ENCODE assay signal across 10 mouse cellular contexts in genomic region chr13:108317414-108317813, GRCm38 (mm10). TPM values are rescaled to one million over a fixed set of nuclear protein-coding genes. Genes with fewer than 3 reads are reported as not detected.
A peak's percentile ranks its signal among the peaks of the same experiment; 100 is the strongest.
DNase-seq lines count a peak whose midpoint lies in the region; ATAC-seq and TF ChIP-seq lines count a peak whose summit lies in the region.
"Had no signal": no experiment of that assay in that cellular context is flagged by ENCODE, and none has a peak within 500 bp of the region (broad histone marks: within the 10 kb centered on the region; RNA-seq: fewer than 3 reads in every experiment).

No protein-coding gene starts in this region.

- peaks cover 4% of the 10 kb centered on the region; the same call in 1 of the 2 replicates for H3K4me1 ChIP-seq in kidney, embryonic 14.5 days (ENCODE audit: control insufficient read depth, insufficient read depth, low read length)
- H3K4me1 ChIP-seq in bone marrow, adult 2 months (ENCODE audit: control insufficient read depth, insufficient read depth, low read length): peaks cover 4% of the 10 kb centered on the region
- H3K4me1 ChIP-seq in embryonic facial prominence, embryonic 15.5 days: peaks cover 16% of the 10 kb centered on the region; the same call in 1 of the 2 replicates
- peaks cover 14% of the 10 kb centered on the region for H3K4me1 ChIP-seq in limb, embryonic 15.5 days

- no peak for TF ChIP-seq CTCF in bone marrow, adult 2 months (IDR thresholded peaks at IDR 0.05; ENCODE audit: control insufficient read depth, insufficient read depth, low read length)

- H3K9ac ChIP-seq in kidney, embryonic 14.5 days (ENCODE audit: low read depth, low read length): no peak overlapping the region
- H3K9ac ChIP-seq in embryonic facial prominence, embryonic 15.5 days: no peak overlapping the region
- H3K9ac ChIP-seq in limb, embryonic 15.5 days: no peak overlapping the region

- ATAC-seq in kidney, embryonic 14.5 days (ENCODE audit: low FRiP score, low TSS enrichment): no peak
- no peak for ATAC-seq in embryonic facial prominence, embryonic 15.5 days (ENCODE audit: insufficient number of reproducible peaks, low FRiP score, low TSS enrichment, low read depth)
- no peak for ATAC-seq in limb, embryonic 15.5 days (ENCODE audit: insufficient number of reproducible peaks, low FRiP score, low TSS enrichment, low read depth)

- no peak for DNase-seq in kidney, adult 9 months
- DNase-seq in urinary bladder, postnatal 14 days (ENCODE audit: low spot score): no peak
- DNase-seq in gastrocnemius, postnatal 10 days: no peak
- no peak for DNase-seq in layer of hippocampus, adult 18-20 months (ENCODE audit: low spot score in 2 of 2)
- DNase-seq: adrenal gland, postnatal 10 days; cerebellum, adult 9-10 months had no signal

- TF ChIP-seq POLR2A in bone marrow, adult 2 months (IDR thresholded peaks at IDR 0.05; ENCODE audit: borderline replicate concordance, control insufficient read depth, low read depth, low read length): no peak

- no peak overlapping the region for H3K27ac ChIP-seq in kidney, embryonic 14.5 days (ENCODE audit: low read depth, low read length)
- no peak overlapping the region for H3K27ac ChIP-seq in bone marrow, adult 2 months (ENCODE audit: control insufficient read depth, insufficient read depth, low read depth, low read length, poor library complexity)
- H3K27ac ChIP-seq in embryonic facial prominence, embryonic 15.5 days (replicated peaks): no peak overlapping the region
- no peak overlapping the region for H3K27ac ChIP-seq in limb, embryonic 15.5 days

- H3K36me3 ChIP-seq in kidney, embryonic 14.5 days (ENCODE audit: control insufficient read depth, insufficient read depth, low read length): no peaks in the 10 kb centered on the region; the same call in 1 of the 2 replicates
- H3K36me3 ChIP-seq in embryonic facial prominence, embryonic 15.5 days: no peaks in the 10 kb centered on the region
- no peaks in the 10 kb centered on the region for H3K36me3 ChIP-seq in limb, embryonic 15.5 days

- H3K4me3 ChIP-seq in kidney, embryonic 14.5 days (ENCODE audit: low read length): no peak overlapping the region; the same call in 1 of the 2 replicates
- H3K4me3 ChIP-seq in bone marrow, adult 2 months (replicated peaks; ENCODE audit: control insufficient read depth, low read depth, low read length): peak overlapping the region; percentile 52
- H3K4me3 ChIP-seq in embryonic facial prominence, embryonic 15.5 days (replicated peaks): peak overlapping the region; percentile 73
- 0 out of 2 replicates have a peak overlapping the region, but pooled peaks have one; percentile 77 for H3K4me3 ChIP-seq in limb, embryonic 15.5 days

- no peaks in the 10 kb centered on the region for H3K9me3 ChIP-seq in kidney, embryonic 14.5 days (ENCODE audit: control insufficient read depth, low read length)
- H3K9me3 ChIP-seq in embryonic facial prominence, embryonic 15.5 days (replicated peaks): no peaks in the 10 kb centered on the region
- H3K9me3 ChIP-seq in limb, embryonic 15.5 days: no peaks in the 10 kb centered on the region

- WGBS in kidney, embryonic 14.5 days: 91% methylated on average over 2 of the region's 2 CpGs
- 85% methylated on average over 2 of the region's 2 CpGs for WGBS in bone marrow, adult 2 months
- 89% methylated on average over 2 of the region's 2 CpGs for WGBS in embryonic facial prominence, embryonic 15.5 days
- WGBS in limb, embryonic 15.5 days: 94% methylated on average over 2 of the region's 2 CpGs

- H3K4me2 ChIP-seq in kidney, embryonic 14.5 days (replicated peaks; ENCODE audit: low read depth, low read length): peak overlapping the region; percentile 93; the same call in 1 of the 2 replicates
- peak overlapping the region; percentile 86 for H3K4me2 ChIP-seq in embryonic facial prominence, embryonic 15.5 days (replicated peaks)
- no peak overlapping the region for H3K4me2 ChIP-seq in limb, embryonic 15.5 days

- no peaks in the 10 kb centered on the region for H3K27me3 ChIP-seq in kidney, embryonic 14.5 days (ENCODE audit: control insufficient read depth, insufficient read depth, low read length)
- H3K27me3 ChIP-seq in embryonic facial prominence, embryonic 15.5 days: no peaks in the 10 kb centered on the region
- H3K27me3 ChIP-seq in limb, embryonic 15.5 days: no peaks in the 10 kb centered on the region

RNA-seq across cellular contexts. Expression of gene Depdc1b, which starts 1.3 kb away (rescaled TPM):
- polyA plus RNA-seq in kidney, embryonic 14.5 days (2014; fragmentation: Nextera tagmentation; extraction: Ambion mirVana): 12.7 and 14.4 TPM in 2 replicates
- polyA plus RNA-seq in bone marrow, adult 2 months (2011; ENCODE audit: insufficient read depth, insufficient read length, low replicate concordance, missing spikeins): 20.8 and 21.2 TPM in 2 replicates
- polyA plus RNA-seq in embryonic facial prominence, embryonic 15.5 days (2015; fragmentation: Nextera tagmentation; extraction: Ambion mirVana): 5.4 and 6.0 TPM in 2 replicates
- 6.0 and 6.9 TPM in 2 replicates for polyA plus RNA-seq in limb, embryonic 15.5 days (2015; fragmentation: Nextera tagmentation; extraction: Ambion mirVana)
- total RNA-seq in gastrocnemius, postnatal 10 days (2021): 1 to 10 TPM; 1.6 to 3.0 TPM
- under 1 TPM; 0.32 to 0.58 TPM for total RNA-seq in layer of hippocampus, adult 18-20 months (2021)
